Mouse (Mus musculus): ENCODE measurements around the gene 1700013F07Rik.
A peak's percentile ranks its signal among the peaks of the same experiment; 100 is the strongest.
"Not testable (repeated sequence)": the region's sequence is repeated elsewhere in the genome, so short reads cannot be mapped to it uniquely, and the experiment has no call there.

1700013F07Rik gene

GRCm38 (mm10) chr3:108533951-108534350 is at the start of gene 1700013F07Rik:
Gene 1700013F07Rik (plus strand): TSS chr3:108534150.
- no peak for DNase-seq (ENCODE audit: low read depth, low spot score)

- DNase-seq (ENCODE audit: low read depth, low spot score): no peak
Measured at GRCm38 (mm10) chr3:108484749-108485148, 49.2 kb upstream of the 1700013F07Rik start.

- DNase-seq (ENCODE audit: low read depth, low spot score): no peak
Measured at GRCm38 (mm10) chr3:108489968-108490367, 44.0 kb upstream of the 1700013F07Rik start.

GRCm38 (mm10) chr3:108494861-108495474 is 39.0 kb upstream of the 1700013F07Rik start:
- DNase-seq (ENCODE audit: low read depth, low spot score): peak; percentile 27

- DNase-seq (ENCODE audit: low read depth, low spot score): peak; percentile 56
Measured at GRCm38 (mm10) chr3:108495486-108495885, 38.5 kb upstream of the 1700013F07Rik start.

- no peak for DNase-seq (ENCODE audit: low read depth, low spot score)
Measured at GRCm38 (mm10) chr3:108497602-108498001, 36.3 kb upstream of the 1700013F07Rik start.

GRCm38 (mm10) chr3:108499826-108500225 is 34.1 kb upstream of the 1700013F07Rik start:
- DNase-seq (ENCODE audit: low read depth, low spot score): no peak

- not testable (repeated sequence) for DNase-seq (ENCODE audit: low read depth, low spot score)
Measured at GRCm38 (mm10) chr3:108501411-108501810, 32.5 kb upstream of the 1700013F07Rik start.

GRCm38 (mm10) chr3:108503908-108504307 is 30.0 kb upstream of the 1700013F07Rik start:
- DNase-seq (ENCODE audit: low read depth, low spot score): no peak

- DNase-seq (ENCODE audit: low read depth, low spot score): no peak
Measured at GRCm38 (mm10) chr3:108508745-108509474, 25.0 kb upstream of the 1700013F07Rik start.

- no peak for DNase-seq (ENCODE audit: low read depth, low spot score)
Measured at GRCm38 (mm10) chr3:108510156-108510555, 23.8 kb upstream of the 1700013F07Rik start.

GRCm38 (mm10) chr3:108510716-108511483 is 23.1 kb upstream of the 1700013F07Rik start:
- DNase-seq (ENCODE audit: low read depth, low spot score): no peak

GRCm38 (mm10) chr3:108513465-108513864 is 20.5 kb upstream of the 1700013F07Rik start:
- no peak for DNase-seq (ENCODE audit: low read depth, low spot score)

- no peak for DNase-seq (ENCODE audit: low read depth, low spot score)
Measured at GRCm38 (mm10) chr3:108518276-108518675, 15.7 kb upstream of the 1700013F07Rik start.

- DNase-seq (ENCODE audit: low read depth, low spot score): no peak
Measured at GRCm38 (mm10) chr3:108523415-108523814, 10.5 kb upstream of the 1700013F07Rik start.

GRCm38 (mm10) chr3:108528489-108528888 is 5.5 kb upstream of the 1700013F07Rik start:
- no peak for DNase-seq (ENCODE audit: low read depth, low spot score)

- DNase-seq (ENCODE audit: low read depth, low spot score): no peak
Measured at GRCm38 (mm10) chr3:108533114-108533885, 650 bp upstream of the 1700013F07Rik start.

- DNase-seq (ENCODE audit: low read depth, low spot score): no peak
Measured at GRCm38 (mm10) chr3:108535896-108536516, 2.1 kb downstream of the 1700013F07Rik start.

- no peak for DNase-seq (ENCODE audit: low read depth, low spot score)
Measured at GRCm38 (mm10) chr3:108536517-108537260, 2.7 kb downstream of the 1700013F07Rik start, which contains the start of gene 5330417C22Rik. Gene 5330417C22Rik (minus strand): TSS chr3:108536536.

GRCm38 (mm10) chr3:108537303-108537702 is 3.4 kb downstream of the 1700013F07Rik start:
- peak; percentile 62 for DNase-seq (ENCODE audit: low read depth, low spot score)
